Mouse (Mus musculus) forebrain, embryonic 14.5 days (tissue): ENCODE measurements around the gene Lsr. TPM values are rescaled to one million over a fixed set of nuclear protein-coding genes. Genes with fewer than 3 reads are reported as not detected.
"Not testable (repeated sequence)": the region's sequence is repeated elsewhere in the genome, so short reads cannot be mapped to it uniquely, and the experiment has no call there.

Experiments used
- ATAC-seq: fragments of 200-750 bp; cut with Nextera tagmentation; 2 replicates; pipeline ENCODE4 v1.8.0; 2017; ENCODE audit warnings: mild to moderate bottlenecking, moderate library complexity
- DNase-seq: peaks from one replicate; pipeline ENCODE4 v3.0.0-alpha.2; 2015; ENCODE audit warnings: low spot score
- H3K27ac ChIP-seq: fragments of 300-500 bp; sonication (generic); 2 replicates; pipeline ENCODE4 v1.5.1; 2014; ENCODE audit warnings: low read depth, mild to moderate bottlenecking, control low read depth, low read length, moderate library complexity
- H3K27me3 ChIP-seq: fragments of 300-500 bp; sonication (generic); replicated peaks from 2 replicates; pipeline ENCODE4 v1.6.1; 2014; ENCODE audit warnings: low read length, control low read depth, mixed read lengths; ENCODE audit not compliant: control insufficient read depth, insufficient read depth
- H3K36me3 ChIP-seq: fragments of 300-500 bp; sonication (generic); 2 replicates; pipeline ENCODE4 v1.6.1; 2014; ENCODE audit warnings: low read length, control low read depth; ENCODE audit not compliant: control insufficient read depth, insufficient read depth
- H3K4me1 ChIP-seq: fragments of 300-500 bp; sonication (generic); 2 replicates; pipeline ENCODE4 v1.6.1; 2014; ENCODE audit warnings: antibody characterized with exemption, low read length, control low read depth; ENCODE audit not compliant: control insufficient read depth, insufficient read depth
- H3K4me2 ChIP-seq: fragments of 300-500 bp; sonication (generic); 2 replicates; pipeline ENCODE4 v1.6.1; 2014; ENCODE audit warnings: mild to moderate bottlenecking, control low read depth, low read length
- H3K4me3 ChIP-seq: fragments of 300-500 bp; sonication (generic); 2 replicates; pipeline ENCODE4 v1.5.1; 2014; ENCODE audit warnings: low read depth, low read length, control low read depth
- H3K9ac ChIP-seq: fragments of 300-500 bp; sonication (generic); 2 replicates; pipeline ENCODE4 v1.6.1; 2014; ENCODE audit warnings: mild to moderate bottlenecking, low read length, control low read depth, moderate library complexity
- H3K9me3 ChIP-seq: fragments of 300-500 bp; sonication (generic); replicated peaks from 2 replicates; pipeline ENCODE4 v1.6.1; 2016; ENCODE audit warnings: low read length, control low read depth, mixed read lengths; ENCODE audit not compliant: control insufficient read depth
- WGBS: fragments of 180-500 bp; shearing (Covaris S2); extraction: QIAGEN DNeasy Blood & Tissue Kit; methylation state at CpG from one replicate; pipeline ENCODE4 v1.1.7; 2014; 5-methylcytosine and 5-hydroxymethylcytosine counted together
- polyA plus RNA-seq: library from polyadenylated mRNA; unstranded; fragments of >200 nt; fragmentation: Nextera tagmentation; extraction: Ambion mirVana; gene quantifications from 2 replicates; pipeline ENCODE4 v1.2.1, GENCODE M21; 2014

Lsr gene
- polyA plus RNA-seq, 1 experiment from 2014 or later = 16.8 TPM

DNA sequence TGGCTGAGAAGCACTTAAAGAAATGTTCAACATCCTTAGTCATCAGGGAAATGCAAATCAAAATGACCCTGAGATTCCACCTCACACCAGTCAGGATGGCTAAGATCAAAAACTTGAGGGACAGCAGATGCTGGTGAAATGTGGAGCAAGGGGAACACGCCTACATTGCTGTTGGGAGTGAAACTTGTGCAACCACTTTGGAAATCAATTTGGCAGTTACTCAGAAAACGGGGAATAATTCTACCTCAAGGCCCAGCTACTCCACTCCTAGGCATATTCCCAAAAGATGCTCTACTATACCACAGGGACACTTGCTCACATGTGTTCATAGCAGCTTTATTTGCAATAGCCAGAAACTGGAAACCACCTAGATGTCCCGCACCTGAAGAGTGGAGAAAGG is 23.4 kb downstream of the Lsr start:
- not testable (repeated sequence) for H3K27me3 ChIP-seq, DNase-seq, H3K9ac ChIP-seq, ATAC-seq, H3K4me2 ChIP-seq, H3K9me3 ChIP-seq, H3K27ac ChIP-seq, H3K4me3 ChIP-seq, H3K4me1 ChIP-seq
- H3K36me3 ChIP-seq = peaks cover 74% of the 10 kb centered on the region
- WGBS = 94% methylated on average over 3 of the region's 3 CpGs

- Histone ChIP-seq H3K9me3 (no peaks in the 10 kb centered on the region), H3K27ac (no peak overlapping the region), H3K36me3 (peaks cover 36% of the 10 kb centered on the region), H3K27me3 (no peaks in the 10 kb centered on the region), H3K4me1 (no peaks in the 10 kb centered on the region), H3K4me3 (no peak overlapping the region), H3K9ac (no peak overlapping the region), H3K4me2 (no peak overlapping the region)
- ATAC-seq (no peak), DNase-seq (no peak)
- 93% methylated on average over 7 of the region's 7 CpGs for WGBS
These were observed 27.4 kb downstream of the Lsr start for GRCm38 (mm10) chr7:30945876-30946275.

- 95% methylated on average over 7 of the region's 7 CpGs for WGBS
- H3K9ac ChIP-seq, H3K4me3 ChIP-seq, H3K4me2 ChIP-seq, H3K27ac ChIP-seq, H3K27me3 ChIP-seq, ATAC-seq, H3K9me3 ChIP-seq, DNase-seq, H3K4me1 ChIP-seq: not testable (repeated sequence)
- peaks cover 33% of the 10 kb centered on the region for H3K36me3 ChIP-seq
These were observed 27.8 kb downstream of the Lsr start for GRCm38 (mm10) chr7:30945466-30945865.

DNA sequence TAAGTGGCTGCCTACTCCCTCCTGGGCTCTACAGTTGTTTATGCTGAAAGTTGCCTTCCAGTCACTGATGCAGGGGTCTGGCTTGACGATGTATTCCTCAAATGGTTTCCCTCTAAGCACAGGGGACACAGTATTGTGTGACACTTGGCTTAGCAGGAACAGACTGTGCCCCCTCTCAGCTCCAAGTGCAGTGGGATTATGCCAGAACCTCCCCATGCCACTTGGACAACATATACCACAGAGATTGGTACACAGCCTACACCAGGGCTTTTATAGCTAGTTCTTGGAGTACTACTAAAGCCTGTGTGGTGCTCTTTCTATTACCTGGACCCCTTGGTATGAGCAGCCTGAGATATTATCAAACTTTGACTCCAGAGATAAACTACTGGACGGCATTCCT is 28.6 kb downstream of the Lsr start:
- H3K9me3 ChIP-seq, H3K4me2 ChIP-seq, H3K27ac ChIP-seq, H3K27me3 ChIP-seq, DNase-seq, H3K4me1 ChIP-seq, ATAC-seq, H3K4me3 ChIP-seq, H3K9ac ChIP-seq: not testable (repeated sequence)
- H3K36me3 ChIP-seq = peaks cover 26% of the 10 kb centered on the region
- 71% methylated on average over 2 of the region's 2 CpGs for WGBS

DNA sequence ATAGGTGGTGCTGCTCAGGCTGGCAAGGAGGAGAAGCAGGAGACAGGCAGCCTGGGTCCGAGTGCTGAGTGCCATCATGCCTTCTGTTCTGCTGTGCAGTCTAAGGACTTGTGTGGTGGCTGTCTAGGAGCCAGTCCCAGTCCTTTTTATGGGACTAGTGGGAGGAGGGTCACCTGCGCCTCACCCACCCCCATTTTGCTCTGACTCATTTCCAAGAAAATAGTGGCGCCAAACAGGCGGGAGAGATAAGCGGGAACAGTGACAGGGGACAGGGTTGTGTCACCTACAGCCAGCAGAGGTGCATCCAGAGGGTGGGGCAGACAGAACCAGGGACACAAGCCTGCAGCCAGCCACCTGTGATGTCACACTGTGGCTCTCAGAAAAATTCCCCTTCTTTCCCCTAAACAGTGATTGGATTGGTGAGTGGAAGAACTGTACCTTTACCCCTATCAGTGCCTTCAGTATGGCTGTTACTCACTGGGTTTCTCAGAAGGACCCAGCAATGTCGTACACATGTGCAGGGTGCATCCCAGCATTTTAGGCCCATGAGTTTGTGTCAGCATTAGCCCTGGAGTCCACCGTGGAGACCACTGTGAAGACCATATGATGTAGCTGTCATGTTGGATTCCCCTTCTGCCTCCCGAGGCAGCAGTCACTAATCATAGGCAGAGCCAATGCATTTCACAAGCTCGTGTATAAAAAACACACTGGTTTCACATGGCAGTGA is 29.2 kb downstream of the Lsr start, which contains the start of gene Hamp:
Gene Hamp, minus strand, starts transcription at position 124 of the 727 bp plus-strand sequence.
- ATAC-seq (no peak), DNase-seq (no peak)
- no peak within 1 kb of the TSS for H3K4me2 ChIP-seq
- no peak within 1 kb of the TSS for H3K4me3 ChIP-seq
- no peak within 1 kb of the TSS for H3K9ac ChIP-seq
- no peaks in the 10 kb centered on the region for H3K4me1 ChIP-seq
- 78% methylated on average over 9 of the region's 9 CpGs for WGBS
- H3K27ac ChIP-seq = no peak within 1 kb of the TSS
- no peaks in the 10 kb centered on the region for H3K27me3 ChIP-seq
- H3K36me3 ChIP-seq = peaks cover 21% of the 10 kb centered on the region
- no peaks in the 10 kb centered on the region for H3K9me3 ChIP-seq

DNA sequence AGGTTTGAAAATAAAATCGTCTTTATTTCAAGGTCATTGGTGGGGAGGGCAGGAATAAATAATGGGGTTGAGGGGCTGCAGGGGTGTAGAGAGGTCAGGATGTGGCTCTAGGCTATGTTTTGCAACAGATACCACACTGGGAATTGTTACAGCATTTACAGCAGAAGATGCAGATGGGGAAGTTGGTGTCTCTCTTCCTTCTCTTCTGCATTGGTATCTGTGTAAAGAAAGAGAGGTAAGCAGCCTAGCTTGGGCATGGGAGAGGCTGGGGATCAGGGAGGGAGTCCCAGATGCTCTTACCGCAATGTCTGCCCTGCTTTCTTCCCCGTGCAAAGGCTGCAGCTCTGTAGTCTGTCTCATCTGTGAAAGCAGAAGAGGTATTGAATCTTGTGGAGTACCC is 30.9 kb downstream of the Lsr start:
- H3K4me3 ChIP-seq, H3K9ac ChIP-seq, ATAC-seq, H3K4me2 ChIP-seq, H3K27ac ChIP-seq, H3K9me3 ChIP-seq, H3K27me3 ChIP-seq, H3K4me1 ChIP-seq, DNase-seq: not testable (repeated sequence)
- H3K36me3 ChIP-seq = peaks cover 16% of the 10 kb centered on the region
- 62% methylated on average over 3 of the region's 3 CpGs for WGBS

DNA sequence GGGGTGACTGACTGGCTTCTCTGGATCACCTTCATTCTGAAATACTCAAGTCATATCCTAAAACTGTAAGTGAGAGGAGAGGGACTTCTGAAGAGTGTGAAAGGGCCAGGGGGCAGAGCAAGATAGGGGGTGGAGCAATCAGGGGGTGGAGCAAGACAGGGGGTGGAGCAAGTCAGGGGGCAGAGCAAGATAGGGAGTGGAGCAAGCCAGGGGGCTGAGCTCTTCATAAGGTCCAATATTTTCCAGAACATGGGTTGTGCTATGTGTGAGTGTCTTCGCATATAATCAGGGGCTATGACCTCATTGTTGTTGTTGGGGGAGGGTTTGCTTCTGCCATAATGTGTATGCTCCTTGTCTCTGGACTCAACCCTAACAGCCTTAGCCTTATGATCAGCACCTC is 33.2 kb downstream of the Lsr start:
- not testable (repeated sequence) for H3K4me1 ChIP-seq, DNase-seq, H3K27ac ChIP-seq, H3K9ac ChIP-seq, H3K4me2 ChIP-seq, H3K4me3 ChIP-seq, ATAC-seq, H3K36me3 ChIP-seq, H3K27me3 ChIP-seq, H3K9me3 ChIP-seq
- 90% methylated on average over 1 of the region's 1 CpGs for WGBS

- DNase-seq, H3K4me3 ChIP-seq, H3K4me2 ChIP-seq, H3K9ac ChIP-seq, ATAC-seq, H3K27me3 ChIP-seq, H3K9me3 ChIP-seq, H3K36me3 ChIP-seq, H3K27ac ChIP-seq, H3K4me1 ChIP-seq: not testable (repeated sequence)
- 79% methylated on average over 6 of the region's 6 CpGs for WGBS
These were observed 37.7 kb downstream of the Lsr start for GRCm38 (mm10) chr7:30935422-30936099.

DNA sequence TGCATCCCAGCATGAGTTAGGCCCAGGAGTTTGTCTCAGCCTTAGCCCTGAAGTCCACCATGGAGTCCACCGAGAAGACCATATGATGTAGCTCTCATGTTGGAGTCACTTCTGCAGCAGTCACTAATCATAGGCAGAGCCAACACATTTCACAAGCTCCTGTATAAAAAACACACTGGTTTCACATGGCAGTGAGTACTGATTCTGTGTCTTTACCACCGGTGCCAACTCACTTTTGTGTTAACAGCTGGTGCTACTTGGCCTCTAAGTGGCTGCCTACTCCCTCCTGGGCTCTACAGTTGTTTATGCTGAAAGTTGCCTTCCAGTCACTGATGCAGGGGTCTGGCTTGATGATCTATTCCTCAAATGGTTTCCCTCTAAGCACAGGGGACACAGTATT is 48.7 kb downstream of the Lsr start, which contains the start of gene Hamp2:
Gene Hamp2, minus strand, starts transcription at position 101 of the 400 bp plus-strand sequence.
- not testable (repeated sequence) for H3K36me3 ChIP-seq, H3K9ac ChIP-seq, H3K9me3 ChIP-seq, H3K27me3 ChIP-seq, H3K4me2 ChIP-seq, DNase-seq, H3K4me1 ChIP-seq, ATAC-seq, H3K4me3 ChIP-seq, H3K27ac ChIP-seq
- WGBS = 82% methylated on average over 2 of the region's 2 CpGs
